Mouse (Mus musculus) midbrain, embryonic 16.5 days (tissue): Measurements from ENCODE around the gene Tspan9. TPM values are rescaled to one million over a fixed set of nuclear protein-coding genes. Genes with fewer than 3 reads are reported as not detected.

ENCODE experiments used
- ATAC-seq: fragments of 200-750 bp; cut with Nextera tagmentation; 2 replicates; pipeline ENCODE4 v1.8.0; 2017; ENCODE audit warnings: moderate TSS enrichment
- H3K27ac ChIP-seq: fragments of 300-500 bp; sonication (generic); 2 replicates; pipeline ENCODE4 v1.5.1; 2014; ENCODE audit warnings: mild to moderate bottlenecking, low read length, mixed read lengths
- H3K27me3 ChIP-seq: fragments of 300-500 bp; sonication (generic); 2 replicates; pipeline ENCODE4 v1.6.1; 2014; ENCODE audit warnings: low read depth, low read length, mixed read lengths; ENCODE audit not compliant: control insufficient read depth, insufficient read depth
- H3K36me3 ChIP-seq: fragments of 300-500 bp; sonication (generic); 2 replicates; pipeline ENCODE4 v1.6.1; 2014; ENCODE audit warnings: mild to moderate bottlenecking, low read length, moderate library complexity, mixed read lengths; ENCODE audit not compliant: control insufficient read depth, insufficient read depth
- H3K4me1 ChIP-seq: fragments of 300-500 bp; sonication (generic); 2 replicates; pipeline ENCODE4 v1.6.1; 2014; ENCODE audit warnings: mild to moderate bottlenecking, low read length, mixed read lengths; ENCODE audit not compliant: control insufficient read depth, insufficient read depth
- H3K4me2 ChIP-seq: fragments of 300-500 bp; sonication (generic); 2 replicates; pipeline ENCODE4 v1.6.1; 2014; ENCODE audit warnings: mild to moderate bottlenecking, low read length, mixed read lengths
- H3K4me3 ChIP-seq: fragments of 300-500 bp; sonication (generic); 2 replicates; pipeline ENCODE4 v1.5.1; 2014; ENCODE audit warnings: low read depth, mild to moderate bottlenecking, low read length, moderate library complexity, mixed read lengths
- H3K9ac ChIP-seq: fragments of 300-500 bp; sonication (generic); 2 replicates; pipeline ENCODE4 v1.6.1; 2014; ENCODE audit warnings: low read depth, low read length, mixed read lengths
- H3K9me3 ChIP-seq: fragments of 300-500 bp; sonication (generic); replicated peaks from 2 replicates; pipeline ENCODE4 v1.6.1; 2014; ENCODE audit warnings: mild to moderate bottlenecking, low read length, mixed read lengths; ENCODE audit not compliant: control insufficient read depth, poor library complexity, severe bottlenecking
- WGBS: fragments of 180-500 bp; shearing (Covaris S2); extraction: QIAGEN DNeasy Blood & Tissue Kit; methylation state at CpG from one replicate; pipeline ENCODE4 v1.1.7; 2014; 5-methylcytosine and 5-hydroxymethylcytosine counted together
- polyA plus RNA-seq: library from polyadenylated mRNA; unstranded; fragments of >200 nt; fragmentation: Nextera tagmentation; extraction: Ambion mirVana; gene quantifications from 2 replicates; pipeline ENCODE4 v1.2.1, GENCODE M21; 2015

Gene Tspan9
- polyA plus RNA-seq, 1 experiment from 2014 or later = 46.3 TPM

- ATAC-seq = no peak
- Histone ChIP-seq H3K9ac (no peak overlapping the region), H3K4me1 (no peaks in the 10 kb centered on the region), H3K27ac (no peak overlapping the region), H3K4me3 (no peak overlapping the region), H3K36me3 (no peaks in the 10 kb centered on the region), H3K27me3 (no peaks in the 10 kb centered on the region), H3K9me3 (no peaks in the 10 kb centered on the region), H3K4me2 (no peak overlapping the region)
- WGBS = 62% methylated on average over 9 of the region's 9 CpGs
These were observed 194.7 kb downstream of the Tspan9 start for GRCm38 (mm10) chr6:127948656-127949055.

GRCm38 (mm10) chr6:127945725-127946124 is 197.7 kb downstream of the Tspan9 start:
- ATAC-seq = peak; percentile 73

GRCm38 (mm10) chr6:127942421-127942820 is 201.0 kb downstream of the Tspan9 start:
- Histone ChIP-seq H3K36me3 (no peaks in the 10 kb centered on the region), H3K4me1 (no peaks in the 10 kb centered on the region), H3K4me3 (no peak overlapping the region), H3K9ac (no peak overlapping the region), H3K27ac (no peak overlapping the region), H3K4me2 (no peak overlapping the region), H3K9me3 (no peaks in the 10 kb centered on the region), H3K27me3 (no peaks in the 10 kb centered on the region)
- WGBS = 87% methylated on average over 8 of the region's 8 CpGs
- no peak for ATAC-seq

More at GRCm38 (mm10) chr6:127945725-127946124, 197.7 kb downstream of the Tspan9 start:
- Histone ChIP-seq H3K4me3 (no peak overlapping the region), H3K9me3 (no peaks in the 10 kb centered on the region), H3K36me3 (no peaks in the 10 kb centered on the region), H3K4me1 (no peaks in the 10 kb centered on the region), H3K9ac (no peak overlapping the region), H3K4me2 (no peak overlapping the region), H3K27me3 (no peaks in the 10 kb centered on the region), H3K27ac (no peak overlapping the region)
- 60% methylated on average over 9 of the region's 9 CpGs for WGBS

- no peaks in the 10 kb centered on the region for H3K36me3 ChIP-seq
- H3K4me3 ChIP-seq = no peak overlapping the region
- H3K9me3 ChIP-seq = no peaks in the 10 kb centered on the region
- H3K27ac ChIP-seq = no peak overlapping the region
- no peak overlapping the region for H3K9ac ChIP-seq
- no peak for ATAC-seq
- WGBS = 84% methylated on average over 3 of the region's 3 CpGs
- no peaks in the 10 kb centered on the region for H3K27me3 ChIP-seq
- H3K4me2 ChIP-seq = no peak overlapping the region
- no peaks in the 10 kb centered on the region for H3K4me1 ChIP-seq
These were observed 208.3 kb downstream of the Tspan9 start for GRCm38 (mm10) chr6:127935105-127935504.

GRCm38 (mm10) chr6:127933841-127934240 is 209.6 kb downstream of the Tspan9 start:
- Histone ChIP-seq H3K27me3 (no peaks in the 10 kb centered on the region), H3K4me1 (no peaks in the 10 kb centered on the region), H3K27ac (no peak overlapping the region), H3K9me3 (no peaks in the 10 kb centered on the region), H3K4me3 (no peak overlapping the region), H3K36me3 (no peaks in the 10 kb centered on the region), H3K9ac (no peak overlapping the region), H3K4me2 (no peak overlapping the region)
- whole genome bisulfite sequencing = 81% methylated on average over 5 of the region's 5 CpGs
- ATAC-seq = no peak

GRCm38 (mm10) chr6:127932697-127933096 is 210.7 kb downstream of the Tspan9 start:
- H3K27ac ChIP-seq = no peak overlapping the region
- no peaks in the 10 kb centered on the region for H3K27me3 ChIP-seq
- WGBS = 71% methylated on average over 5 of the region's 5 CpGs
- no peaks in the 10 kb centered on the region for H3K36me3 ChIP-seq
- H3K4me1 ChIP-seq = no peaks in the 10 kb centered on the region
- H3K9ac ChIP-seq = no peak overlapping the region
- no peak overlapping the region for H3K4me3 ChIP-seq
- no peak overlapping the region for H3K4me2 ChIP-seq
- H3K9me3 ChIP-seq = no peaks in the 10 kb centered on the region
- no peak for ATAC-seq

GRCm38 (mm10) chr6:127928682-127929081 is 214.7 kb downstream of the Tspan9 start:
- ATAC-seq = no peak
- Histone ChIP-seq H3K27me3 (no peaks in the 10 kb centered on the region), H3K4me1 (no peaks in the 10 kb centered on the region; the same call in 1 of the 2 replicates), H3K36me3 (no peaks in the 10 kb centered on the region), H3K27ac (no peak overlapping the region), H3K4me2 (no peak overlapping the region), H3K9me3 (no peaks in the 10 kb centered on the region), H3K9ac (no peak overlapping the region), H3K4me3 (no peak overlapping the region)
- 77% methylated on average over 5 of the region's 5 CpGs for WGBS

- H3K9ac ChIP-seq = no peak overlapping the region
- no peaks in the 10 kb centered on the region for H3K27me3 ChIP-seq
- no peaks in the 10 kb centered on the region; the same call in 1 of the 2 replicates for H3K4me1 ChIP-seq
- H3K9me3 ChIP-seq = no peaks in the 10 kb centered on the region
- H3K4me3 ChIP-seq = no peak overlapping the region
- ATAC-seq = no peak
- WGBS = 65% methylated on average over 9 of the region's 9 CpGs
- H3K4me2 ChIP-seq = no peak overlapping the region
- no peaks in the 10 kb centered on the region for H3K36me3 ChIP-seq
- no peak overlapping the region for H3K27ac ChIP-seq
These were observed 217.5 kb downstream of the Tspan9 start for GRCm38 (mm10) chr6:127925915-127926314.

GRCm38 (mm10) chr6:127924750-127925149 is 218.6 kb downstream of the Tspan9 start:
- no peak overlapping the region for H3K9ac ChIP-seq
- H3K27ac ChIP-seq = no peak overlapping the region
- H3K27me3 ChIP-seq = no peaks in the 10 kb centered on the region
- H3K4me3 ChIP-seq = no peak overlapping the region
- no peak overlapping the region for H3K4me2 ChIP-seq
- H3K9me3 ChIP-seq = no peaks in the 10 kb centered on the region
- 68% methylated on average over 6 of the region's 6 CpGs for WGBS
- H3K4me1 ChIP-seq = peaks cover 2% of the 10 kb centered on the region; the same call in 1 of the 2 replicates
- no peak for ATAC-seq
- H3K36me3 ChIP-seq = no peaks in the 10 kb centered on the region
